Mouse (Mus musculus) spleen, postnatal 36 days (tissue): ENCODE data around the gene Tas2r125.
"Not testable (repeated sequence)": the region's sequence is repeated elsewhere in the genome, so short reads cannot be mapped to it uniquely, and the experiment has no call there.

ENCODE experiments used
- DNase-seq, 2 experiments: peaks; one replicate each; pipeline ENCODE4 v3.0.0; 2022; ENCODE audit warnings: low spot score in 2 of 2, mixed read lengths in 1 of 2

The Tas2r125 gene

DNA sequence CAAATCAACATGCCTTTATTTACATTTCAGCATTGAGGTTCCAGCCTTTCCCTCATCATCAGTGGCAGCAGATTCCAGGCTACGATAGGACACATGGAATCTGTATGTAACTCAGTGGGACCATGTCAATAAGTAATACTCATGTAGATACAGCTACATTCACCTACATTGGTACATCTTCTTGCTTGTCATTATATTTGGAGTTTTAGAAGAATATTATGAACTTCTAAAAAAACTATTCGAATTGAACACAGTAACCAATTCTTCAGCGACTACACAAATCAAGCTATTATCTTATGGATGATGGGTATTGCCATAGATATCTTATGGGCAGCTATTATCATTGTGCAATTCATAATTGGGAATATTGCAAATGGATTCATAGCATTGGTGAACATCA, at the start of gene Tas2r125:
Tas2r125 (plus strand) TSS at position 301 of the 400 bp plus-strand sequence.
- no peak for DNase-seq

DNA sequence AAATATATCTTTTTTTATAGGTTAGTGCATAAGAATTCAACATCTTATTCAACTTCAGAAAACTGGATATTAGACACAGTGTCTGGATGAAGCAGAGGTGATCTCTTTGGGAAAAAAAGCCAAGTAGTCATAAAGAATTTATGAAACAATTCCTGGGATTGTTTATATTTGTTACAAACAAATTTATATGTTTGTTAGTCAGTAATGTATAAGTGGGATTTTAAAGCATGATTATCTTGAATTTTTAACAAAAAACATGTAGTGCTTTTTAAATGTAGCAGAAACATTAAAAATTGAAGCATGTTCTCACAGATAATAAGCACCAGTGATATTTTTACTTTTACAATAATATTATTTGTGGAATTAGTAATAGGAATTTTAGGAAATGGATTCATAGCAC, 41.7 kb upstream of the Tas2r125 start, which contains the start of gene Tas2r110:
Tas2r110 (plus strand) TSS at position 301 of the 400 bp plus-strand sequence.
- DNase-seq = no peak

DNA sequence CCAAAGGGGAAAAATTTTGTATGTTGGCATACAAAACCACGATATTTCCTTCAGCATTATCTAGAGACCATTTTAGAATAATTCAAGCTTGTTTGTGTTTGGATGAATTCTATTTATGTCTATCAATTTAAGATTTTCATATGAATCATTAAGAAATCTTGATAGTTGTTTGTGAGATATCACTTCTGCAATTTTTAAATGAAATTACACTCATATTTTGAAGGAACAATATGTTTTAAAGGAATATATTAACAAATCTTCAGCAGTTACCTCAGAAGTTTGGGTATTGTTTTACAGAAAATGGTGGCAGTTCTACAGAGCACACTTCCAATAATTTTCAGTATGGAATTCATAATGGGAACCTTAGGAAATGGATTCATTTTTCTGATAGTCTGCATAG, 16.7 kb upstream of the Tas2r125 start, which contains the start of gene Tas2r113:
Tas2r113 (plus strand) TSS at position 301 of the 400 bp plus-strand sequence.
- DNase-seq = no peak

DNA sequence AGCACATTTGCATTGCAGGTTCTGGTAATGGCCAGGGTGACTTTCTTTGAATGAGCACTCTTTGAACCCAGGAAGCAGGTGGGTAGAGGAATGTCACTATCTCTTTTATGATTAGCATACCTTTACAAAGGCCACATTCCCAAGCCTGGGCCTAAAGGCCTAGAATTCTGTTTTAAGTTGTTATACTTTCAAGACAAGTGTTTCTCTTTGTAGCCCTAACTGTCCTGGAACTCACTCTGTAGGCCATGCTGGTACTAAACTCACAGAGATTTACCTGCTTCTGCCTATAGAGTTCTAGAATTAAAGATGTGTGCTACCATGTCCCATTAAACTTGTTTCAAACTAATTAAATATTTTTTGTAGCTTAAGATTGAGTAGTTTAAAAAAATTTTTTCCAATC, 31.9 kb downstream of the Tas2r125 start:
- not testable (repeated sequence) for DNase-seq

DNA sequence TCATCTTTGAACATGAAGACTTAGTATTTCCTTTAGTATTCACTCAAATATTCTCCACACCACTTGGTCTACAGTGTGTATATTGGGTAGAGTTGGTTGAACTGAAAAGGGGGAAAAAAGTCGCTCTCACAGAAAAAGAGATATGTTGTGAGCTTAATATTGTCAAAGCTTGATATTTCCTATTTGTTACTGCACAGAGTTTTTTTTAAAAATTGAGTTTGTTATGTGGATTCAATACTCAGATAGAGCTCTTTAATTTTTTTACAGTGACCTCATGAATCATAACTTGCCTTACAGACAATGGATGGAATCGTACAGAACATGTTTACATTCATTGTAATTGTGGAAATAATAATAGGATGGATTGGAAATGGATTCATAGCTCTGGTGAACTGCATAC, 41.4 kb downstream of the Tas2r125 start, which contains the start of gene Tas2r129:
Tas2r129 (plus strand) TSS at position 301 of the 400 bp plus-strand sequence.
- DNase-seq = no peak

DNA sequence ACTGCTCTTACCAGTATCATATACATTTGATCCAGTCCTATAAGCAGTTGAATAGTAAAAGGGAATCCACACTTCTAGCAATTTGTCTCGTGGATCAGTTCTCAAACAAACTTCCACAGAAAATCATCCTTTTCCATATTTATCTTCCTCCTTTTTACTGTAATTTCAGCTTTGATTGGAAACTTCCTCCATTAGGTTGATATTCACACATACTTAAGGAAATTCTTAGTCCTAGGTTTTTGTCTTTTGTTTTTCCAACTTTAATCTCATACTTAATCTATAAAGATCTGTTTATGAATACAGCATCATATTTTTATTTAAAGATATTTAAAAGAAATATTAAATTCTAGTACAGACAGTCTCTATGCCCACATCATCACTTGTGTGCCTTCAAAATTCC, 48.4 kb downstream of the Tas2r125 start, which contains the start of gene Tas2r131:
Tas2r131 (minus strand) TSS at position 101 of the 400 bp plus-strand sequence.
- DNase-seq = no peak
